Mouse (Mus musculus) hematopoietic stem cell, adult 5-6 weeks (primary cell): ENCODE results near the gene Mt4. TPM values are rescaled to one million over a fixed set of nuclear protein-coding genes. Genes with fewer than 3 reads are reported as not detected.

Source experiments
- ATAC-seq, 2 experiments: fragments of 125-278 bp in 1 of 2; replicated peaks in 1 of 2; 2 replicates each; pipeline ENCODE4 v1.8.0; 2016 to 2017; ENCODE audit warnings: inconsistent platforms in 2 of 2, mild to moderate bottlenecking in 2 of 2, moderate number of reproducible peaks in 2 of 2, low read depth in 1 of 2, moderate TSS enrichment in 1 of 2; ENCODE audit not compliant: low FRiP score in 2 of 2, poor library complexity in 2 of 2, severe bottlenecking in 2 of 2, insufficient read depth in 1 of 2, low TSS enrichment in 1 of 2
- total RNA-seq: library from RNA; stranded (forward); fragments of 172-1452, 232-1000 nt; gene quantifications from 2 replicates; pipeline ENCODE4 v1.2.3, GENCODE M21; 2017

Gene Mt4
- total RNA-seq: not detected in 2 replicates

GRCm38 (mm10) chr8:94136933-94137332 lies at the start of gene Mt4:
Gene Mt4 (plus strand): TSS chr8:94137197.
- ATAC-seq: no peak

- no peak for ATAC-seq
Measured at GRCm38 (mm10) chr8:94087964-94088363, 49.0 kb upstream of the Mt4 start.

- no peak; a peak in 1 of 4 replicates for ATAC-seq
Measured at GRCm38 (mm10) chr8:94089715-94090114, 47.3 kb upstream of the Mt4 start.

- ATAC-seq: no peak
Measured at GRCm38 (mm10) chr8:94092848-94093247, 44.1 kb upstream of the Mt4 start.

- ATAC-seq: no peak
Measured at GRCm38 (mm10) chr8:94094281-94094680, 42.7 kb upstream of the Mt4 start.

GRCm38 (mm10) chr8:94098081-94098974 lies 38.7 kb upstream of the Mt4 start, which contains the start of gene Bbs2:
Gene Bbs2 (minus strand): TSS chr8:94098928.
- peak; percentile 97 to 99 for ATAC-seq

GRCm38 (mm10) chr8:94098996-94099395 lies 38.0 kb upstream of the Mt4 start:
- ATAC-seq: no peak

- no peak for ATAC-seq
Measured at GRCm38 (mm10) chr8:94104146-94104545, 32.9 kb upstream of the Mt4 start.

GRCm38 (mm10) chr8:94107871-94108270 lies 29.1 kb upstream of the Mt4 start:
- ATAC-seq: no peak

GRCm38 (mm10) chr8:94109396-94109795 lies 27.6 kb upstream of the Mt4 start:
- ATAC-seq: no peak

GRCm38 (mm10) chr8:94109835-94110234 lies 27.2 kb upstream of the Mt4 start:
- ATAC-seq: no peak

GRCm38 (mm10) chr8:94110526-94111177 lies 26.3 kb upstream of the Mt4 start:
- no peak for ATAC-seq

GRCm38 (mm10) chr8:94113435-94113834 lies 23.6 kb upstream of the Mt4 start:
- ATAC-seq: peak; percentile 37 to 61; a peak in 1 of 4 replicates

- no peak for ATAC-seq
Measured at GRCm38 (mm10) chr8:94113972-94114371, 23.0 kb upstream of the Mt4 start.

- ATAC-seq: no peak
Measured at GRCm38 (mm10) chr8:94118776-94119430, 18.1 kb upstream of the Mt4 start.

- no peak for ATAC-seq
Measured at GRCm38 (mm10) chr8:94121625-94122024, 15.4 kb upstream of the Mt4 start.

- no peak for ATAC-seq
Measured at GRCm38 (mm10) chr8:94122711-94123468, 14.1 kb upstream of the Mt4 start.
